Mouse (Mus musculus): ENCODE data around the gene Bcl2. TPM values are rescaled to one million over a fixed set of nuclear protein-coding genes. Genes with fewer than 3 reads are reported as not detected.

The Bcl2 gene
- polyA plus RNA-seq (2015; fragmentation: Nextera tagmentation; extraction: Ambion mirVana) = 17.8 and 18.0 TPM in 2 replicates

- H3K27ac ChIP-seq (ENCODE audit: low read length) = peak within 1 kb of the TSS; percentile 93
- peak within 1 kb of the TSS; percentile 91 for H3K9ac ChIP-seq (ENCODE audit: low read length)
- H3K4me3 ChIP-seq (replicated peaks; ENCODE audit: low read length) = peak within 1 kb of the TSS; percentile 56
- ATAC-seq (ENCODE audit: insufficient read depth, low FRiP score) = peak; percentile 90
- no peaks in the 10 kb centered on the region for H3K9me3 ChIP-seq (replicated peaks; ENCODE audit: control insufficient read depth, low read length)
- under 1% methylated on average over 85 of the region's 95 CpGs for WGBS
- H3K27me3 ChIP-seq (ENCODE audit: control insufficient read depth, insufficient read depth, low read length) = no peaks in the 10 kb centered on the region
- H3K4me2 ChIP-seq (ENCODE audit: low read depth, low read length) = peak within 1 kb of the TSS; percentile 93
- H3K36me3 ChIP-seq (ENCODE audit: control insufficient read depth, insufficient read depth, low read length) = no peaks in the 10 kb centered on the region
- peaks cover 16% of the 10 kb centered on the region; the same call in 1 of the 2 replicates for H3K4me1 ChIP-seq (ENCODE audit: control insufficient read depth, insufficient read depth, low read length)
These were observed at the start of gene Bcl2 for GRCm38 (mm10) chr1:106713621-106714529. TSS of gene Bcl2 (minus strand) at chr1:106714274.

- Histone ChIP-seq H3K4me3 (replicated peaks; ENCODE audit: low read length) (no peak overlapping the region), H3K9me3 (replicated peaks; ENCODE audit: control insufficient read depth, low read length) (no peaks in the 10 kb centered on the region), H3K4me1 (ENCODE audit: control insufficient read depth, insufficient read depth, low read length) (peaks cover 16% of the 10 kb centered on the region), H3K27me3 (ENCODE audit: control insufficient read depth, insufficient read depth, low read length) (no peaks in the 10 kb centered on the region), H3K27ac (ENCODE audit: low read length) (no peak overlapping the region), H3K36me3 (ENCODE audit: control insufficient read depth, insufficient read depth, low read length) (no peaks in the 10 kb centered on the region), H3K4me2 (ENCODE audit: low read depth, low read length) (no peak overlapping the region), H3K9ac (ENCODE audit: low read length) (no peak overlapping the region)
- no peak for ATAC-seq (ENCODE audit: insufficient read depth, low FRiP score)
- WGBS = 84% methylated on average over 3 of the region's 3 CpGs
These were observed 46.7 kb upstream of the Bcl2 start for GRCm38 (mm10) chr1:106760750-106761149.

GRCm38 (mm10) chr1:106759572-106760435 lies 45.7 kb upstream of the Bcl2 start, which contains the start of gene Kdsr:
TSS of gene Kdsr (minus strand) at chr1:106759727.
- ATAC-seq (ENCODE audit: insufficient read depth, low FRiP score) = peak; percentile 99
- peak within 1 kb of the TSS; percentile 98 for H3K4me2 ChIP-seq (ENCODE audit: low read depth, low read length)

GRCm38 (mm10) chr1:106758734-106759571 lies 44.9 kb upstream of the Bcl2 start:
- peak; percentile 59 for ATAC-seq (ENCODE audit: insufficient read depth, low FRiP score)
- Histone ChIP-seq H3K27ac (ENCODE audit: low read length) (peak overlapping the region; percentile 90), H3K4me2 (ENCODE audit: low read depth, low read length) (peak overlapping the region; percentile 98), H3K9me3 (replicated peaks; ENCODE audit: control insufficient read depth, low read length) (no peaks in the 10 kb centered on the region), H3K27me3 (ENCODE audit: control insufficient read depth, insufficient read depth, low read length) (no peaks in the 10 kb centered on the region), H3K36me3 (ENCODE audit: control insufficient read depth, insufficient read depth, low read length) (no peaks in the 10 kb centered on the region), H3K9ac (ENCODE audit: low read length) (peak overlapping the region; percentile 87), H3K4me3 (replicated peaks; ENCODE audit: low read length) (peak overlapping the region; percentile 85), H3K4me1 (ENCODE audit: control insufficient read depth, insufficient read depth, low read length) (peaks cover 16% of the 10 kb centered on the region)
- 1% methylated on average over 34 of the region's 34 CpGs for WGBS

More at GRCm38 (mm10) chr1:106759572-106760435, 45.7 kb upstream of the Bcl2 start, which contains the start of gene Kdsr:
- H3K9me3 ChIP-seq (replicated peaks; ENCODE audit: control insufficient read depth, low read length) = no peaks in the 10 kb centered on the region
- H3K9ac ChIP-seq (ENCODE audit: low read length) = peak within 1 kb of the TSS; percentile 87
- no peaks in the 10 kb centered on the region for H3K36me3 ChIP-seq (ENCODE audit: control insufficient read depth, insufficient read depth, low read length)
- peaks cover 16% of the 10 kb centered on the region for H3K4me1 ChIP-seq (ENCODE audit: control insufficient read depth, insufficient read depth, low read length)
- H3K27ac ChIP-seq (ENCODE audit: low read length) = peak within 1 kb of the TSS; percentile 96
- H3K4me3 ChIP-seq (replicated peaks; ENCODE audit: low read length) = peak within 1 kb of the TSS; percentile 85
- 1% methylated on average over 51 of the region's 51 CpGs for WGBS
- no peaks in the 10 kb centered on the region for H3K27me3 ChIP-seq (ENCODE audit: control insufficient read depth, insufficient read depth, low read length)

- 57% methylated on average over 4 of the region's 4 CpGs for WGBS
- no peak overlapping the region for H3K4me2 ChIP-seq (ENCODE audit: low read depth, low read length)
- peaks cover 16% of the 10 kb centered on the region for H3K4me1 ChIP-seq (ENCODE audit: control insufficient read depth, insufficient read depth, low read length)
- H3K4me3 ChIP-seq (replicated peaks; ENCODE audit: low read length) = no peak overlapping the region
- no peak overlapping the region for H3K9ac ChIP-seq (ENCODE audit: low read length)
- no peaks in the 10 kb centered on the region for H3K27me3 ChIP-seq (ENCODE audit: control insufficient read depth, insufficient read depth, low read length)
- ATAC-seq (ENCODE audit: insufficient read depth, low FRiP score) = no peak
- H3K9me3 ChIP-seq (replicated peaks; ENCODE audit: control insufficient read depth, low read length) = no peaks in the 10 kb centered on the region
- 0 out of 2 replicates have a peak, but pooled peaks cover 6% of the 10 kb centered on the region for H3K36me3 ChIP-seq (ENCODE audit: control insufficient read depth, insufficient read depth, low read length)
- no peak overlapping the region for H3K27ac ChIP-seq (ENCODE audit: low read length)
These were observed 42.6 kb upstream of the Bcl2 start for GRCm38 (mm10) chr1:106756633-106757032.

GRCm38 (mm10) chr1:106752013-106752412 lies 37.9 kb upstream of the Bcl2 start:
- no peak for ATAC-seq (ENCODE audit: insufficient read depth, low FRiP score)
- no peak overlapping the region for H3K9ac ChIP-seq (ENCODE audit: low read length)
- no peaks in the 10 kb centered on the region for H3K27me3 ChIP-seq (ENCODE audit: control insufficient read depth, insufficient read depth, low read length)
- H3K4me1 ChIP-seq (ENCODE audit: control insufficient read depth, insufficient read depth, low read length) = no peaks in the 10 kb centered on the region
- H3K4me3 ChIP-seq (replicated peaks; ENCODE audit: low read length) = no peak overlapping the region
- H3K36me3 ChIP-seq (ENCODE audit: control insufficient read depth, insufficient read depth, low read length) = peaks cover 13% of the 10 kb centered on the region; the same call in 1 of the 2 replicates
- H3K27ac ChIP-seq (ENCODE audit: low read length) = no peak overlapping the region
- 94% methylated on average over 5 of the region's 5 CpGs for WGBS
- H3K4me2 ChIP-seq (ENCODE audit: low read depth, low read length) = no peak overlapping the region
- H3K9me3 ChIP-seq (replicated peaks; ENCODE audit: control insufficient read depth, low read length) = no peaks in the 10 kb centered on the region

- Histone ChIP-seq H3K9me3 (replicated peaks; ENCODE audit: control insufficient read depth, low read length) (no peaks in the 10 kb centered on the region), H3K4me1 (ENCODE audit: control insufficient read depth, insufficient read depth, low read length) (no peaks in the 10 kb centered on the region), H3K9ac (ENCODE audit: low read length) (no peak overlapping the region), H3K4me3 (replicated peaks; ENCODE audit: low read length) (no peak overlapping the region), H3K27me3 (ENCODE audit: control insufficient read depth, insufficient read depth, low read length) (no peaks in the 10 kb centered on the region), H3K36me3 (ENCODE audit: control insufficient read depth, insufficient read depth, low read length) (peaks cover 16% of the 10 kb centered on the region), H3K27ac (ENCODE audit: low read length) (no peak overlapping the region), H3K4me2 (ENCODE audit: low read depth, low read length) (no peak overlapping the region)
- 79% methylated on average over 1 of the region's 1 CpGs for WGBS
- no peak for ATAC-seq (ENCODE audit: insufficient read depth, low FRiP score)
These were observed 36.6 kb upstream of the Bcl2 start for GRCm38 (mm10) chr1:106750656-106751055.

GRCm38 (mm10) chr1:106748555-106749315 lies 34.7 kb upstream of the Bcl2 start:
- ATAC-seq (ENCODE audit: insufficient read depth, low FRiP score) = no peak
- Histone ChIP-seq H3K4me1 (ENCODE audit: control insufficient read depth, insufficient read depth, low read length) (no peaks in the 10 kb centered on the region), H3K4me2 (ENCODE audit: low read depth, low read length) (no peak overlapping the region), H3K9me3 (replicated peaks; ENCODE audit: control insufficient read depth, low read length) (no peaks in the 10 kb centered on the region), H3K36me3 (ENCODE audit: control insufficient read depth, insufficient read depth, low read length) (peaks cover 16% of the 10 kb centered on the region), H3K27ac (ENCODE audit: low read length) (no peak overlapping the region), H3K27me3 (ENCODE audit: control insufficient read depth, insufficient read depth, low read length) (no peaks in the 10 kb centered on the region), H3K9ac (ENCODE audit: low read length) (no peak overlapping the region), H3K4me3 (replicated peaks; ENCODE audit: low read length) (no peak overlapping the region)
- 84% methylated on average over 6 of the region's 6 CpGs for WGBS
